Mouse (Mus musculus): Measurements from ENCODE around the gene Aldh1a1.
"Not testable (repeated sequence)": the region's sequence is repeated elsewhere in the genome, so short reads cannot be mapped to it uniquely, and the experiment has no call there.

The Aldh1a1 gene

GRCm38 (mm10) chr19:20492491-20492890 lies at the start of gene Aldh1a1:
TSS of gene Aldh1a1 (plus strand) at chr19:20492715.
- in situ Hi-C loops (cut with MboI): no loop called here

- in situ Hi-C loops (cut with MboI): no loop called here
These were observed 44.7 kb upstream of the Aldh1a1 start for GRCm38 (mm10) chr19:20447807-20448206.

GRCm38 (mm10) chr19:20449546-20449945 lies 43.0 kb upstream of the Aldh1a1 start:
- in situ Hi-C loops (cut with MboI): no loop called here

- in situ Hi-C loops (cut with MboI): no loop called here
These were observed 41.5 kb upstream of the Aldh1a1 start for GRCm38 (mm10) chr19:20451045-20451444.

GRCm38 (mm10) chr19:20484497-20484896 lies 8.0 kb upstream of the Aldh1a1 start:
- in situ Hi-C loops (cut with MboI): no loop called here

GRCm38 (mm10) chr19:20491950-20492349 lies 565 bp upstream of the Aldh1a1 start:
- in situ Hi-C loops (cut with MboI): no loop called here

- in situ Hi-C loops (cut with MboI): no loop called here
These were observed 4.0 kb downstream of the Aldh1a1 start for GRCm38 (mm10) chr19:20496476-20496875.

- in situ Hi-C loops (cut with MboI): no loop called here
These were observed 12.8 kb downstream of the Aldh1a1 start for GRCm38 (mm10) chr19:20505359-20505758.

- in situ Hi-C loops (cut with MboI): no loop called here
These were observed 14.6 kb downstream of the Aldh1a1 start for GRCm38 (mm10) chr19:20506936-20507615.

GRCm38 (mm10) chr19:20508609-20509008 lies 16.1 kb downstream of the Aldh1a1 start:
- in situ Hi-C loops (cut with MboI): no loop called here

GRCm38 (mm10) chr19:20511971-20512370 lies 19.5 kb downstream of the Aldh1a1 start:
- in situ Hi-C loops (cut with MboI): no loop called here

GRCm38 (mm10) chr19:20513181-20513580 lies 20.7 kb downstream of the Aldh1a1 start:
- in situ Hi-C loops (cut with MboI): no loop called here

- in situ Hi-C loops (cut with MboI): no loop called here
These were observed 21.3 kb downstream of the Aldh1a1 start for GRCm38 (mm10) chr19:20513688-20514361.

- in situ Hi-C loops (cut with MboI): no loop called here
These were observed 24.0 kb downstream of the Aldh1a1 start for GRCm38 (mm10) chr19:20516481-20516880.

- in situ Hi-C loops (cut with MboI): not testable (repeated sequence)
These were observed 36.6 kb downstream of the Aldh1a1 start for GRCm38 (mm10) chr19:20529156-20529555.

- in situ Hi-C loops (cut with MboI): no loop called here
These were observed 37.6 kb downstream of the Aldh1a1 start for GRCm38 (mm10) chr19:20529921-20530696.

- in situ Hi-C loops (cut with MboI): no loop called here
These were observed 44.0 kb downstream of the Aldh1a1 start for GRCm38 (mm10) chr19:20536538-20536937.

GRCm38 (mm10) chr19:20541044-20541443 lies 48.5 kb downstream of the Aldh1a1 start:
- in situ Hi-C loops (cut with MboI): no loop called here

GRCm38 (mm10) chr19:20541924-20542323 lies 49.4 kb downstream of the Aldh1a1 start:
- in situ Hi-C loops (cut with MboI): no loop called here

GRCm38 (mm10) chr19:20543816-20544215 lies 51.3 kb downstream of the Aldh1a1 start:
- in situ Hi-C loops (cut with MboI): no loop called here

GRCm38 (mm10) chr19:20544941-20545340 lies 52.4 kb downstream of the Aldh1a1 start:
- in situ Hi-C loops (cut with MboI): no loop called here

GRCm38 (mm10) chr19:20547025-20547424 lies 54.5 kb downstream of the Aldh1a1 start:
- in situ Hi-C loops (cut with MboI): no loop called here

- in situ Hi-C loops (cut with MboI): no loop called here
These were observed 56.9 kb downstream of the Aldh1a1 start for GRCm38 (mm10) chr19:20549409-20549808.

All from mature B cell (primary cell).